In genomic region chr10:95682964-95683363, GRCm38 (mm10) we compare ENCODE assay signal across 24 mouse cellular contexts. TPM values are rescaled to one million over a fixed set of nuclear protein-coding genes. Genes with fewer than 3 reads are reported as not detected.
A peak's percentile ranks its signal among the peaks of the same experiment; 100 is the strongest.
DNase-seq lines count a peak whose midpoint lies in the region; ATAC-seq and TF ChIP-seq lines count a peak whose summit lies in the region.
"Had no signal": no experiment of that assay in that cellular context is flagged by ENCODE, and none has a peak within 500 bp of the region (broad histone marks: within the 10 kb centered on the region; RNA-seq: fewer than 3 reads in every experiment).

No protein-coding gene starts in this region.

- H3K79me2 ChIP-seq in liver, adult 2 months (ENCODE audit: control insufficient read depth, insufficient read depth, low read length): no peaks in the 10 kb centered on the region

- WGBS in liver, adult 2 months: 18% methylated on average over 10 of the region's 10 CpGs
- 57% methylated on average over 10 of the region's 10 CpGs for WGBS in liver, embryonic 11.5 days
- 36% methylated on average over 10 of the region's 10 CpGs for WGBS in kidney, adult 2 months

- H3K36me3 ChIP-seq in liver, adult 2 months (ENCODE audit: control insufficient read depth, insufficient read depth, low read length): peaks cover 15% of the 10 kb centered on the region
- no peaks in the 10 kb centered on the region for H3K36me3 ChIP-seq in liver, embryonic 11.5 days (ENCODE audit: control insufficient read depth, insufficient read depth, low read length)
- H3K36me3 ChIP-seq in kidney, adult 2 months (ENCODE audit: control insufficient read depth, insufficient read depth, low read length): no peaks in the 10 kb centered on the region
- H3K36me3 ChIP-seq: embryonic facial prominence, embryonic 13.5 days; hindbrain, embryonic 15.5 days; midbrain, embryonic 15.5 days had no signal

- H3K27me3 ChIP-seq in liver, adult 2 months (ENCODE audit: control insufficient read depth, insufficient read depth, low read length): no peaks in the 10 kb centered on the region
- no peaks in the 10 kb centered on the region for H3K27me3 ChIP-seq in liver, embryonic 11.5 days (replicated peaks; ENCODE audit: control insufficient read depth, insufficient read depth, low read length)
- H3K27me3 ChIP-seq in kidney, adult 2 months (replicated peaks; ENCODE audit: control insufficient read depth, insufficient read depth, low read length): no peaks in the 10 kb centered on the region
- H3K27me3 ChIP-seq: embryonic facial prominence, embryonic 13.5 days; hindbrain, embryonic 15.5 days; midbrain, embryonic 15.5 days had no signal

- no peak for ATAC-seq in liver, embryonic 11.5 days (replicated peaks; ENCODE audit: low FRiP score)
- ATAC-seq: CD4-positive, CD25-positive, alpha-beta regulatory T cell, adult 4 months; intestine, embryonic 16.5 days; midbrain, embryonic 15.5 days had no signal

- DNase-seq in liver, adult 2 months (ENCODE audit: extremely low read depth, low read depth, low spot score): peak; percentile 98
- DNase-seq in liver, embryonic 11.5 days (ENCODE audit: low spot score): no peak
- peak; percentile 98 for DNase-seq in kidney, adult 2 months
- peak; percentile 94 to 96 for DNase-seq in kidney, postnatal 36 days
- DNase-seq in cerebellum, adult 18-20 months: no peak
- no peak for DNase-seq in retina, postnatal 1 day
- DNase-seq in left cerebral cortex, adult 8-10 months (ENCODE audit: low spot score in 2 of 2): no peak
- DNase-seq: adrenal gland, postnatal 10 days; cerebellum, adult 2 months; gastrocnemius, postnatal 25 days; heart, postnatal 14 days; spleen, adult 18-20 months; thymus, adult 18-20 months had no signal

- peak; percentile 49; the same call in 1 of the 2 replicates for TF ChIP-seq POLR2A in liver, adult 2 months (IDR thresholded peaks at IDR 0.05; ENCODE audit: extremely low read depth, insufficient read depth, low read length)
- no peak for TF ChIP-seq POLR2A in kidney, adult 2 months (IDR thresholded peaks at IDR 0.05; ENCODE audit: low read depth, low read length)

- no peak overlapping the region for H3K4me2 ChIP-seq in liver, embryonic 11.5 days
- H3K4me2 ChIP-seq: embryonic facial prominence, embryonic 13.5 days; heart, embryonic 11.5 days; hindbrain, embryonic 15.5 days; midbrain, embryonic 15.5 days had no signal

- TF ChIP-seq CTCF in liver, adult 2 months (IDR thresholded peaks at IDR 0.05; ENCODE audit: low read depth, low read length): no peak
- no peak for TF ChIP-seq CTCF in kidney, adult 2 months (conservative IDR thresholded peaks at IDR 0.05; ENCODE audit: insufficient read depth, insufficient read length, low read depth, low read length)

- H3K4me1 ChIP-seq in liver, adult 2 months (ENCODE audit: control insufficient read depth, insufficient read depth, low read length): peaks cover 4% of the 10 kb centered on the region
- H3K4me1 ChIP-seq in liver, embryonic 11.5 days (replicated peaks; ENCODE audit: control insufficient read depth, insufficient read depth, low read length): peaks cover 10% of the 10 kb centered on the region
- H3K4me1 ChIP-seq in kidney, adult 2 months (ENCODE audit: control insufficient read depth, insufficient read depth, low read length): peaks cover 14% of the 10 kb centered on the region

- H3K9me3 ChIP-seq in liver, embryonic 11.5 days (ENCODE audit: control insufficient read depth, low read length): no peaks in the 10 kb centered on the region
- H3K9me3 ChIP-seq: embryonic facial prominence, embryonic 13.5 days; hindbrain, embryonic 15.5 days; midbrain, embryonic 15.5 days had no signal

- H3K9ac ChIP-seq in liver, adult 2 months (ENCODE audit: low read depth, low read length): no peak overlapping the region
- H3K9ac ChIP-seq in liver, embryonic 11.5 days (ENCODE audit: low read depth, low read length): no peak overlapping the region
- H3K9ac ChIP-seq: embryonic facial prominence, embryonic 13.5 days; hindbrain, embryonic 15.5 days; midbrain, embryonic 15.5 days had no signal

- peak overlapping the region; percentile 8; the same call in 1 of the 2 replicates for H3K4me3 ChIP-seq in liver, adult 2 months (ENCODE audit: insufficient read depth, low read depth, low read length)
- H3K4me3 ChIP-seq in liver, embryonic 11.5 days (ENCODE audit: low read depth, low read length): no peak overlapping the region
- no peak overlapping the region for H3K4me3 ChIP-seq in kidney, adult 2 months (ENCODE audit: insufficient read depth, low read depth, low read length)
- H3K4me3 ChIP-seq: embryonic facial prominence, embryonic 13.5 days; hindbrain, embryonic 15.5 days; midbrain, embryonic 15.5 days had no signal

- H3K27ac ChIP-seq in liver, adult 2 months (replicated peaks; ENCODE audit: insufficient read depth, low read depth, low read length): peak overlapping the region; percentile 66
- H3K27ac ChIP-seq in liver, embryonic 11.5 days (ENCODE audit: low read depth, low read length): no peak overlapping the region
- H3K27ac ChIP-seq in kidney, adult 2 months (ENCODE audit: insufficient read depth, low read depth, low read length): no peak overlapping the region
- H3K27ac ChIP-seq: embryonic facial prominence, embryonic 13.5 days; hindbrain, embryonic 15.5 days; midbrain, embryonic 15.5 days had no signal

RNA-seq across cellular contexts. Expression of gene Anapc15-ps, which starts 9.7 kb away (rescaled TPM):
- total RNA-seq in liver, adult 2 months (2014; rRNA removed): not detected in 2 replicates
- polyA plus RNA-seq in liver, adult 2 months (2012; rRNA removed): not detected in 2 replicates
- polyA plus RNA-seq in liver, embryonic 11.5 days (2014; fragmentation: Nextera tagmentation; extraction: Ambion mirVana): not detected in 2 replicates
- polyA plus RNA-seq in kidney, adult 2 months (2012; rRNA removed): not detected in 2 replicates
- total RNA-seq in left cerebral cortex, adult 8-10 months (2022): not detected
- total RNA-seq: adrenal gland, postnatal 10 days; gastrocnemius, postnatal 25 days; heart, postnatal 14 days; left cerebral cortex, postnatal 10 days; MEL had no signal
- polyA plus RNA-seq: CD4-positive, CD25-positive, alpha-beta regulatory T cell, adult 4 months; embryonic facial prominence, embryonic 13.5 days; heart, embryonic 11.5 days; hindbrain, embryonic 15.5 days; intestine, embryonic 16.5 days; limb, embryonic 14.5 days; lung, embryonic 16.5 days; midbrain, embryonic 15.5 days; stomach, embryonic 14.5 days had no signal

Comparison
In these comparisons a context has a peak if more than half of its experiments do, and no peak if none do; other contexts are left out.
1. DNase-seq: peak in liver, adult 2 months (single experiment), kidney, adult 2 months (single experiment) and kidney, postnatal 36 days (2 of 2); none in liver, embryonic 11.5 days (single experiment), cerebellum, adult 18-20 months (0 of 2), retina, postnatal 1 day (single experiment) and left cerebral cortex, adult 8-10 months (0 of 2).